Mouse (Mus musculus) cortical plate, adult 2 months (tissue): ENCODE data around the gene Ednra.

Experiments used
- CTCF ChIP-seq: fragments of 200-500 bp; IDR thresholded peaks from 2 replicates; pipeline ENCODE4 v1.5.1; 2011; ENCODE audit warnings: mild to moderate bottlenecking, control low read depth, low read length; ENCODE audit not compliant: insufficient read depth; ENCODE audit errors: extremely low read depth
- POLR2A ChIP-seq: fragments of 200-500 bp; IDR thresholded peaks from 2 replicates; pipeline ENCODE4 v1.6.1; 2011; ENCODE audit warnings: mild to moderate bottlenecking, low read length, control low read depth; ENCODE audit not compliant: insufficient read depth; ENCODE audit errors: extremely low read depth

GRCm38 (mm10) chr8:77732964-77733363 lies 8.7 kb upstream of the Ednra start:
- no peak for TF ChIP-seq CTCF
- TF ChIP-seq POLR2A, result no peak
